Mouse (Mus musculus): ENCODE results near the gene Tcn2. TPM values are rescaled to one million over a fixed set of nuclear protein-coding genes. Genes with fewer than 3 reads are reported as not detected.

The Tcn2 gene
- total RNA-seq, 2 experiments from 2014 or later = 20.8 to 50.3 TPM

DNA sequence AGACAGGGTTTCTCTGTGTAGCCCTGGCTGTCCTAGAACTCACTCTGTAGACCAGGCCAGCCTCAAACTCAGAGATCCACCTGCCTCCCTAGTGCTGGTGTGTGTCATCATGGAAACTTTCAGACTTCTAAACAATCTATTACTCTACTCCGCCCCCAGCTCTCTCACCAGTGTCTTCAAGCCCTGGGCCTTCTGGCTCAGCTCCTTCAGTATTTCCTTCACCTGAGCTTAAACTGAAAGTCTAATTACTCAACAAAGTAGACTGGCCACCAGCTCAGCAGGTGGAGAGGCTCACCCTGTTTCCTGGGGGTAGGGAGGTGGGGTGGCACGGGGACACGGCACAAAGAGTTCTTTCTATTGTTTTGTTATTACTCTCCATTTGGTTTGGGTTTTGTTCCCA, 29.4 kb downstream of the Tcn2 start:
- no peak for ATAC-seq (replicated peaks; ENCODE audit: low FRiP score, poor library complexity, severe bottlenecking)

DNA sequence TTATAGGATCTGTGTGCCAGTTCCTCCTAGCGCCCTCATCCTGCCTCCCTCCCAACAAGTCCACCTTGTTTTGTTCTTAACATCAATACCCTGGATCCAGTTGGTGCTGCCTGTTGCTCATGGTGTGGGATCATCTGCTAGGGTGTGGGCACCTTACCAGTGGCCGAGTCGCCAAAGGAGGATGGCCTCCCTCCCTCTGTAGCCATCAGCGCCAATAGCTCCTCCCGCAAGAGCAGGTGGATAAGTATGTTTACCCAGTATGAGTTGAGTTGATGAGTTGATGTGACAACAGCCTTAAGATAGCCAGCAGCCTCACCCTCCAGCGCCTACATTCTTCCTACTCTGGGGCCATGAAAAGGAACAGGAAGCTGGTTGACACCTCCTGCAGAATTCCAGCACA, 31.7 kb downstream of the Tcn2 start:
- ATAC-seq (replicated peaks; ENCODE audit: low FRiP score, poor library complexity, severe bottlenecking) = no peak

DNA sequence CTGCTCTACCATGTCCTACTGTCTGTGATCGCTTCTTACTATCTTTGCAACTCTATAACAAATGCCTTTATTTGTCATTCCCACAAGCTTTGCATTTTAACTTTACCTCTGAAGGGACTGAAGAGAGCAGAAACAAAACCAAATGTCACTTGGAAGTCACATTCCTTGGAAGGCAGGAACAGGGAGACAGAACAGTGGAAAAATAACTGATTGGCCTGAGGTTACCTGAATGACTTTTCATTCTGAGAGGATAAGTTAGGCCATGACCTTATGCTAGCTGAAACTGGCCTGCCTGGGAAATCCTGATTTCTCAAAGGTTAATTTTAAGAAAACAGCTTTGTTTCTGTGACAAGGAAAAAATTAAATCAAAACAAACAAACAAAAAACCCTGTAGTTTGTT, 36.0 kb downstream of the Tcn2 start:
- ATAC-seq (replicated peaks; ENCODE audit: low FRiP score, poor library complexity, severe bottlenecking) = no peak

DNA sequence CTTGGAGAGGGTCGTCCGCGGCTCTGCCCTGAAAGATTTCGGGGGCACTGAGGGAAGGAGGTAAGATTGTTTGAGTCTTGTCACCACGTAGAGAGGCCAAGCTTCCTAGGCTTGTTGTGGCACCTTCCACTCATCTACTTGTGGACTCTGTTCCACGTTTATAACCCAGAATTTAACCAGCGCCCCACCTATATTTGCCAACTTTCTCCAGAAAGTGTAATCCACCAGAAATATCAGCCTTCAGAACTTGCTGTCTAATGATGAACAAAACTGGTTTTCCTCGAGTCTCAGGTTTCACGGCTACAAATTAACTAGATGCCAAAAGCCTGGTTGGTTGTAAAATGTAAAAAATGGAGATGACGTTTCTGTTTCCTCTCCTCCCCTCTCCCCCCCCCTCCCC, 36.5 kb downstream of the Tcn2 start:
- no peak for ATAC-seq (replicated peaks; ENCODE audit: low FRiP score, poor library complexity, severe bottlenecking)

DNA sequence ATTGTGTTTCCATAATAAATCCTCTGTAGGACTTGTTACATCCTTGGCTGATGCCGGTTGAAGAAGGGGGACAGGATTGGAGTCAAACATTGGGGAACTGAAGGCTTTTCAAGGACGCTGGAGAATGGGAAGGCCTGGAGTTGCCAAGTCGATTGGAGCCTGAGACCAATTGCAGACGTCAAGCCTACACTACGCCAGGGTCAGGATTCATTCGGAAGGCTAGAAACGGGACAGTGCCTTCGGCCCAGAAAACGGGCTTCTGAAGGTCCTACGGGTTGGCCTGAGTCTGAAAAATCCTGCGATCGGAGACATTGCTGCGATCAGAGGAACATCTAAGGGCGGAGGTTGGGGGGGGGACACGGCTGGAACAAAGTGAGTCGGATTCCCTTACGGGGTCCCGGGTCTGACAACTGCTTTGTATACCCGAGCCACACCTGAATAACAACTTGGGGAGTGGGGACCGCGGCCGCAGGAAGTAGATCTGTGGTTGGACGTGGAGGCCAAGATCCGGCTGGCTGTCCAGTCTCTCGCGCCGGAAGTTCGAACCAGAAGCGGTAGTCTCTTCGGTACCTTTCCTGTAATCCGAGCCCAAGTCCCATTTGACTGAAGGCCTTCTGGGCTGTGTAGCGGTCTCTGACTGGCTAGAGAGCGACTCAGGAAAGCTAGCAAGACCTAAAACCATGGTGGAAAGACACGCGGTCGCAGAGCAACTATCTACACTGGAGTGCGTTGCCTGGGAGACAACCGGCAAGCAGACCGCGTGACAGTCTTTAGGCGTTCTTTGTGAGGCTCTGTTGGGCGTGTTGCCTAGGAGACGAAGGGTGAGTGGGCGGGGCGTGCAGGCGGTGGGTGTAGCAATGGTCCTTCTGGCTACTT, 37.3 kb downstream of the Tcn2 start, which contains the start of the genes 4921536K21Rik and Dusp18:
TSS of gene 4921536K21Rik (minus strand) at position 693 of the 876 bp plus-strand sequence.
TSS of gene Dusp18 (plus strand) at position 835 of the 876 bp plus-strand sequence.
- ATAC-seq (replicated peaks; ENCODE audit: low FRiP score, poor library complexity, severe bottlenecking) = peak; percentile 78

DNA sequence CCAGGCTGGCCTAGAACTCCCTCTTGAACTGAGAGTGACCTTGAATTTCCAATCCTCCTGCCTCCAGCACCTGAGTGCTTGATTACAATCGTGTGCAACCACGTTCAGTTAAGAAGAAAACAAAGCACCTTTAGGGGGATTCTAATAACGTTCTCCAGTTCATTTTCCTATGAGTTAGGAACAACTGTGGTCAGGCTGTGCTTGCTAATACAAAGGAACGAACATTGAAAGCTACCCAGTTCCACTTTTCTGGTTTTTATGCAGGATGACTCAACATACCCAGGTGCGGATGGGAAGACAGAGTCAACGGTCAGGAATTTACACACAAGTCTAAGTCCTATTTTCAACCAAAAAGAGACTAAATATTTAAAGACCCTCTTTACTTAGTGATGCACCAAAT, 38.0 kb downstream of the Tcn2 start:
- no peak for ATAC-seq (replicated peaks; ENCODE audit: low FRiP score, poor library complexity, severe bottlenecking)

DNA sequence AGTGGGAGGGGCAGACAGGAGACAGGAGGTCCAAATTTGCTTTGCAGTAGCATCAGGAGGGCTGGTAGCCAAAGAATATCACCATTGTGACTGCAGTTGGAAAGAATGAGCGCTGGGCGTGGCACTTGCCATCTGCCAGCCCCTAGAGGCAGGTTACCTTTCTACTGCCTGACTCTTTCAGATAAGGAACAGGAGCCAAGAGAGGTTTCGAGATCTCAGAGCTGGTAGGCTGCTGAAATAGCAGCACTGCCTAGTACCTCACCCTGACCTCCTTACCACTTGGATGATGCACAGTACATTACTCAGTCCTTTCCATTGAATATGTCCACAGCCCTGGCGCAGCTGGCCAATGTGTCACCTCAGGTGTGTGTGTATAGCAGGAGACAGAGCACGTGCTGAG, 44.6 kb downstream of the Tcn2 start:
- peak; percentile 52; the same call in 1 of the 2 replicates for ATAC-seq (replicated peaks; ENCODE audit: low FRiP score, poor library complexity, severe bottlenecking)

DNA sequence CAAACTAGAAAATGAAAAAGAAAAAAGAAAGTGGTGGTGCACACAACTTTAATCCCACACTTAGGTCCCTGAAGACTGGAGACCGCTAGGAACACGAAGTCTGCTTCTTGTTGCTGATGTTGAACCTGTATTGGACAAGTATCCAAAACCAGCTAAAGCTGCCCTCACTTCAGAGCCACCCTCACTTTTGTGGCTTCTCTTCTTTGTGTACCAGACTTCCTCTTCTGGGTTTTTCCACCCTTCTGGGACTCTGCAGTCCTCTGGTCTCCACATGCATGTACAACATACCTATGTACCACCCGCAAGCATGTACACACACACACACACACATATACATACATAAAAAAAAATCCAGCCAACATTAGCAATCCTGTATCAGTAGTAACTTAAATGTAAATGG, 48.2 kb downstream of the Tcn2 start:
- ATAC-seq (replicated peaks; ENCODE audit: low FRiP score, poor library complexity, severe bottlenecking) = no peak

DNA sequence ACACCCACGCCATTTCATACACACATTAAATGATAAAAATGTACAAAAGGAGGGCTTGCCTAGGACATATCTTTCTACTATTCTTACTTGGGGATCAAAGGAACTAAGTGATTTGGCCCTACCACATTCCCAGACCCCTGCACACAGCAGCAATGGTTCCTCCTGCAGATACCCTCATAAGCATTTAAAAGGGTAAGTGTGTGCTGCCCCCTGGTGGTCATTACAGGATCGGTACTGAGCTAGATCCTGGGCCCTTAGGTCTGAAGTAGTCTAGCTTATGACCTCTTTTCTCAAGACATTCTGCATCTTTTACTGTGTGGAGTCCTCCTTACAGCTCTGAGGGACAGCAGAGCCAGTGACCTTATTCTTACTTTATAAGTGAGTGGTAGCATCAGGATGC, 52.1 kb downstream of the Tcn2 start:
- peak; percentile 79; the same call in 1 of the 2 replicates for ATAC-seq (replicated peaks; ENCODE audit: low FRiP score, poor library complexity, severe bottlenecking)

DNA sequence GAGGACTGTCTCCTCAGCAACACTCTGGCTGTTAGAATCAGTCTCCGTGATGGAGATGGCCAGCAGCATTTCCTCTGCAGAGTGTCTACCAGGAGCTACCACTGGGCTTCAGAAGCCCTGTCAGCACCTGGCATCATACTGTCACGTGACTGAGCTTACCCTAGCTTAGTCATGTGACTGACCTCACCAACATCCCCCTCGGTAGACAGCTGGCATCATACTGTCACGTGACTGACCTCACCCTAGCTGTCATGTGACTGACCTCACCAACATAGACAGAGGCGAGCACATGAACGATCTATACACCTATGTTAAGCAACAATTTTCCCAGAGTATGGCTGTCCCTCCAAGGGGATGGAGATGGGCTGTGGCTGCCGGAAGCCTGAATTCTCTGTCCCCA, 53.3 kb downstream of the Tcn2 start:
- ATAC-seq (replicated peaks; ENCODE audit: low FRiP score, poor library complexity, severe bottlenecking) = 0 out of 2 replicates have a peak, but pooled peaks have one; percentile 15

DNA sequence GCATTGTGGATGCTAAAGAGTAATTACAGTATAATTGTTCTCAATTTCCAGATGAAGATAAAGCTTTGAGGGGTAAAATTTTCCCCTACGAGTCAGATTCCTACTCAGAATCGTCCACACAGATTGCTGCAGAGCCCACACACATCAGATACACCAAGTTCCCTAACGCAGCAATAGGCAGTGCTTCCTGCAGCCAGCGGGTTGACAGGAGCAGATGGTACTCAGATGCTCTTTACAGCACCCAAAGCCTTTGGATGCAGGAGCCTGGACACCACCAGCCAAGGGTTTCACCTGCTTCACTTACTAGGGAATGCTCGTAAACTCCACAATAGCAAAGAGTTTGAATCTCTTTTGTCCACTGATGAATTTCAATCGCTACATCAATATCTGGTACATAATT, 55.5 kb downstream of the Tcn2 start:
- no peak for ATAC-seq (replicated peaks; ENCODE audit: low FRiP score, poor library complexity, severe bottlenecking)

Other genes with a start within 250 kb of the Tcn2 start
- gene Osbp2, start 68.3 kb downstream of the Tcn2 start, total RNA-seq (2015; ENCODE audit: low replicate concordance) = not detected in 2 replicates
- gene Osbp2, start 68.3 kb downstream of the Tcn2 start, total RNA-seq (2017; ENCODE audit: low replicate concordance) = not detected in 2 replicates
- not detected in 2 replicates for gene 4921536K21Rik, start 37.1 kb downstream of the Tcn2 start, total RNA-seq (2015; ENCODE audit: low replicate concordance)
- not detected in 2 replicates for gene 4921536K21Rik, start 37.1 kb downstream of the Tcn2 start, total RNA-seq (2017; ENCODE audit: low replicate concordance)
- gene Dusp18, start 36.9 kb downstream of the Tcn2 start, total RNA-seq (2015; ENCODE audit: low replicate concordance) = not detected in 2 replicates
- gene Dusp18, start 36.9 kb downstream of the Tcn2 start, total RNA-seq (2017; ENCODE audit: low replicate concordance) = 0.09 TPM in 1 of 2 replicates, not detected in the other
- 0.38 and 0.63 TPM in 2 replicates for gene Slc35e4, start 17.5 kb downstream of the Tcn2 start, total RNA-seq (2015; ENCODE audit: low replicate concordance)
- gene Slc35e4, start 17.5 kb downstream of the Tcn2 start, total RNA-seq (2017; ENCODE audit: low replicate concordance) = not detected in 2 replicates
- gene Pes1, start 31.8 kb upstream of the Tcn2 start, total RNA-seq (2015; ENCODE audit: low replicate concordance) = 11.3 and 15.0 TPM in 2 replicates
- gene Pes1, start 31.8 kb upstream of the Tcn2 start, total RNA-seq (2017; ENCODE audit: low replicate concordance) = 19.0 and 20.4 TPM in 2 replicates
- gene 4930556J24Rik, start 44.6 kb upstream of the Tcn2 start, total RNA-seq (2015; ENCODE audit: low replicate concordance) = not detected in 2 replicates
- not detected in 2 replicates for gene 4930556J24Rik, start 44.6 kb upstream of the Tcn2 start, total RNA-seq (2017; ENCODE audit: low replicate concordance)
- gene Gal3st1, start 51.5 kb upstream of the Tcn2 start, total RNA-seq (2015; ENCODE audit: low replicate concordance) = not detected in 2 replicates
- not detected in 2 replicates for gene Gal3st1, start 51.5 kb upstream of the Tcn2 start, total RNA-seq (2017; ENCODE audit: low replicate concordance)
- not detected in 2 replicates for gene Sec14l4, start 99.3 kb upstream of the Tcn2 start, total RNA-seq (2015; ENCODE audit: low replicate concordance)
- gene Sec14l4, start 99.3 kb upstream of the Tcn2 start, total RNA-seq (2017; ENCODE audit: low replicate concordance) = not detected in 2 replicates
- gene Sec14l3, start 132.7 kb upstream of the Tcn2 start, total RNA-seq (2015; ENCODE audit: low replicate concordance) = not detected in 2 replicates
- not detected in 2 replicates for gene Sec14l3, start 132.7 kb upstream of the Tcn2 start, total RNA-seq (2017; ENCODE audit: low replicate concordance)
- gene Mtfp1, start 163.3 kb upstream of the Tcn2 start, total RNA-seq (2015; ENCODE audit: low replicate concordance) = 1.9 and 8.2 TPM in 2 replicates
- 3.7 and 5.6 TPM in 2 replicates for gene Mtfp1, start 163.3 kb upstream of the Tcn2 start, total RNA-seq (2017; ENCODE audit: low replicate concordance)
- 1.5 and 7.7 TPM in 2 replicates for gene Sec14l2, start 191.3 kb upstream of the Tcn2 start, total RNA-seq (2015; ENCODE audit: low replicate concordance)
- gene Sec14l2, start 191.3 kb upstream of the Tcn2 start, total RNA-seq (2017; ENCODE audit: low replicate concordance) = 2.5 and 9.9 TPM in 2 replicates
- gene Rnf215, start 203.0 kb upstream of the Tcn2 start, total RNA-seq (2015; ENCODE audit: low replicate concordance) = 1.5 and 2.5 TPM in 2 replicates
- gene Rnf215, start 203.0 kb upstream of the Tcn2 start, total RNA-seq (2017; ENCODE audit: low replicate concordance) = 4.7 and 8.6 TPM in 2 replicates
- 0.21 and 0.77 TPM in 2 replicates for gene Ccdc157, start 228.1 kb upstream of the Tcn2 start, total RNA-seq (2015; ENCODE audit: low replicate concordance)
- 1.0 and 1.3 TPM in 2 replicates for gene Ccdc157, start 228.1 kb upstream of the Tcn2 start, total RNA-seq (2017; ENCODE audit: low replicate concordance)
- 12.7 and 19.6 TPM in 2 replicates for gene Sf3a1, start 228.2 kb upstream of the Tcn2 start, total RNA-seq (2015; ENCODE audit: low replicate concordance)
- 10.8 and 18.4 TPM in 2 replicates for gene Sf3a1, start 228.2 kb upstream of the Tcn2 start, total RNA-seq (2017; ENCODE audit: low replicate concordance)